Mouse (Mus musculus): ENCODE measurements around the gene Acot7. TPM values are rescaled to one million over a fixed set of nuclear protein-coding genes. Genes with fewer than 3 reads are reported as not detected.

Gene Acot7
- total RNA-seq, 2 experiments from 2014 or later, result 9.7 to 19.4 TPM

- no peak for ATAC-seq (replicated peaks; ENCODE audit: low FRiP score, poor library complexity, severe bottlenecking)
Observed at GRCm38 (mm10) chr4:152266236-152266895, 88.4 kb downstream of the Acot7 start.

- ATAC-seq (replicated peaks; ENCODE audit: low FRiP score, poor library complexity, severe bottlenecking), result no peak
Observed at GRCm38 (mm10) chr4:152267748-152268369, 89.9 kb downstream of the Acot7 start.

- no peak for ATAC-seq (replicated peaks; ENCODE audit: low FRiP score, poor library complexity, severe bottlenecking)
Observed at GRCm38 (mm10) chr4:152269967-152270366, 92.0 kb downstream of the Acot7 start.

- ATAC-seq (replicated peaks; ENCODE audit: low FRiP score, poor library complexity, severe bottlenecking), result no peak
Observed at GRCm38 (mm10) chr4:152270599-152270998, 92.7 kb downstream of the Acot7 start.

- no peak for ATAC-seq (replicated peaks; ENCODE audit: low FRiP score, poor library complexity, severe bottlenecking)
Observed at GRCm38 (mm10) chr4:152271334-152271733, 93.4 kb downstream of the Acot7 start.

- no peak for ATAC-seq (replicated peaks; ENCODE audit: low FRiP score, poor library complexity, severe bottlenecking)
Observed at GRCm38 (mm10) chr4:152272006-152272405, 94.1 kb downstream of the Acot7 start.

- ATAC-seq (replicated peaks; ENCODE audit: low FRiP score, poor library complexity, severe bottlenecking), result no peak
Observed at GRCm38 (mm10) chr4:152272449-152273049, 94.6 kb downstream of the Acot7 start.

- no peak for ATAC-seq (replicated peaks; ENCODE audit: low FRiP score, poor library complexity, severe bottlenecking)
Observed at GRCm38 (mm10) chr4:152273191-152273590, 95.3 kb downstream of the Acot7 start.

GRCm38 (mm10) chr4:152273621-152274236, 95.8 kb downstream of the Acot7 start, which contains the start of gene Gpr153:
Gene Gpr153, plus strand, starts transcription at chr4:152274232.
- no peak for ATAC-seq (replicated peaks; ENCODE audit: low FRiP score, poor library complexity, severe bottlenecking)

GRCm38 (mm10) chr4:152274681-152275131, 96.8 kb downstream of the Acot7 start:
- ATAC-seq (replicated peaks; ENCODE audit: low FRiP score, poor library complexity, severe bottlenecking), result no peak

GRCm38 (mm10) chr4:152276389-152277347, 98.7 kb downstream of the Acot7 start:
- no peak for ATAC-seq (replicated peaks; ENCODE audit: low FRiP score, poor library complexity, severe bottlenecking)

- ATAC-seq (replicated peaks; ENCODE audit: low FRiP score, poor library complexity, severe bottlenecking), result no peak
Observed at GRCm38 (mm10) chr4:152277916-152278315, 100.0 kb downstream of the Acot7 start.

- no peak for ATAC-seq (replicated peaks; ENCODE audit: low FRiP score, poor library complexity, severe bottlenecking)
Observed at GRCm38 (mm10) chr4:152278986-152279385, 101.1 kb downstream of the Acot7 start.

- no peak for ATAC-seq (replicated peaks; ENCODE audit: low FRiP score, poor library complexity, severe bottlenecking)
Observed at GRCm38 (mm10) chr4:152281601-152282000, 103.7 kb downstream of the Acot7 start.

- ATAC-seq (replicated peaks; ENCODE audit: low FRiP score, poor library complexity, severe bottlenecking), result no peak
Observed at GRCm38 (mm10) chr4:152282721-152283120, 104.8 kb downstream of the Acot7 start.

- ATAC-seq (replicated peaks; ENCODE audit: low FRiP score, poor library complexity, severe bottlenecking), result peak; percentile 53
Observed at GRCm38 (mm10) chr4:152283186-152283950, 105.4 kb downstream of the Acot7 start.

GRCm38 (mm10) chr4:152285505-152285904, 107.6 kb downstream of the Acot7 start:
- no peak for ATAC-seq (replicated peaks; ENCODE audit: low FRiP score, poor library complexity, severe bottlenecking)

- no peak for ATAC-seq (replicated peaks; ENCODE audit: low FRiP score, poor library complexity, severe bottlenecking)
Observed at GRCm38 (mm10) chr4:152286183-152286582, 108.2 kb downstream of the Acot7 start.

- ATAC-seq (replicated peaks; ENCODE audit: low FRiP score, poor library complexity, severe bottlenecking), result no peak
Observed at GRCm38 (mm10) chr4:152286887-152287286, 109.0 kb downstream of the Acot7 start.
